Mouse (Mus musculus) liver, adult 2 months (tissue): ENCODE measurements around the gene Acap1. TPM values are rescaled to one million over a fixed set of nuclear protein-coding genes. Genes with fewer than 3 reads are reported as not detected.

Source experiments
- DNase-seq: peaks from one replicate; pipeline ENCODE4 v3.0.0-alpha.2; 2011; ENCODE audit warnings: low read depth, low spot score; ENCODE audit errors: extremely low read depth
- H3K27ac ChIP-seq: fragments of 200-500 bp; replicated peaks from 2 replicates; pipeline ENCODE4 v1.5.1; 2012; ENCODE audit warnings: low read depth, mild to moderate bottlenecking, control low read depth, inconsistent platforms, low read length; ENCODE audit not compliant: insufficient read depth
- H3K27me3 ChIP-seq: fragments of 200-500 bp; 2 replicates; pipeline ENCODE4 v1.6.1; 2012; ENCODE audit warnings: mild to moderate bottlenecking, moderate library complexity, low read length, inconsistent platforms; ENCODE audit not compliant: control insufficient read depth, insufficient read depth
- H3K36me3 ChIP-seq: fragments of 200-500 bp; 2 replicates; pipeline ENCODE4 v1.6.1; 2012; ENCODE audit warnings: low read length, inconsistent platforms; ENCODE audit not compliant: control insufficient read depth, insufficient read depth
- H3K4me1 ChIP-seq: fragments of 200-500 bp; 2 replicates; pipeline ENCODE4 v1.6.1; 2011; ENCODE audit warnings: low read length; ENCODE audit not compliant: control insufficient read depth, insufficient read depth
- H3K4me3 ChIP-seq: fragments of 200-500 bp; 2 replicates; pipeline ENCODE4 v1.5.1; 2011; ENCODE audit warnings: low read depth, mild to moderate bottlenecking, control low read depth, low read length, moderate library complexity; ENCODE audit not compliant: insufficient read depth
- H3K79me2 ChIP-seq: fragments of 200-500 bp; 2 replicates; pipeline ENCODE4 v1.6.1; 2012; ENCODE audit warnings: inconsistent platforms, mild to moderate bottlenecking, low read length, moderate library complexity; ENCODE audit not compliant: control insufficient read depth, insufficient read depth
- H3K9ac ChIP-seq: fragments of 200-500 bp; 2 replicates; pipeline ENCODE4 v1.6.1; 2012; ENCODE audit warnings: low read depth, mild to moderate bottlenecking, control low read depth, inconsistent platforms, low read length
- CTCF ChIP-seq: fragments of 200-500 bp; IDR thresholded peaks from 2 replicates; pipeline ENCODE4 v1.5.1; 2011; ENCODE audit warnings: low read depth, low read length, control low read depth
- POLR2A ChIP-seq: fragments of 200-500 bp; IDR thresholded peaks from 2 replicates; pipeline ENCODE4 v1.6.1; 2011; ENCODE audit warnings: low read length, control low read depth; ENCODE audit not compliant: insufficient read depth; ENCODE audit errors: extremely low read depth
- WGBS: fragments of 180-500 bp; shearing (Covaris S2); methylation state at CpG from one replicate; pipeline ENCODE4 v1.1.7; 2018; 5-methylcytosine and 5-hydroxymethylcytosine counted together
- polyA plus RNA-seq: library from polyadenylated mRNA; depleted of rRNA; stranded (reverse); fragments of >200 nt; gene quantifications from 2 replicates; pipeline ENCODE4 v1.2.3, GENCODE M21; 2012
- total RNA-seq: library from RNA; depleted of rRNA; stranded (reverse); fragments of >200 nt; gene quantifications from 2 replicates; pipeline ENCODE4 v1.2.3, GENCODE M21; 2014

Gene Acap1
- total and polyA plus RNA-seq, 2 experiments, result 1.2 to 3.3 TPM

DNA sequence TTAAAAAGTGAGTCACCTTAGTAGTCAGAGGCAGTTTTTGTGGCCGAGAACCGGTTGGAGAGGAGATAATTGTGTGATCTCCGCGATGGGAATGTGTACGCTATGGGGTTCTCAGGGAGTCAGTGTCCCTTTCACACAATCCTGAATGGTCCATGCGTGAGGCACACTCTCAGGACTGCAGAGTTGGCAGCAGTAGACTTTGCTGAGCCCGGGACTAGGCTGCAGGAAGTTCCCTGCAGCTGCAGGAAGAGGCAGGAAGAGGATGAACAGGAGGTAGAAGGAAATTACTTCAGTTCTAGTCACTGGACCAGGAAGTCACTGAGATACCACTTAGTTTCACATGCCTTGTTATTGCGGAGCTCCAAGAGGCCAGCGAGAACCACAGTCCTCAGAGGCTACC is 46.2 kb downstream of the Acap1 start:
- H3K4me3 ChIP-seq, result no peak overlapping the region
- WGBS, result 78% methylated on average over 9 of the region's 9 CpGs
- H3K9ac ChIP-seq, result no peak overlapping the region
- 0 out of 2 replicates have a peak overlapping the region, but pooled peaks have one; percentile 17 for H3K27ac ChIP-seq
- TF ChIP-seq CTCF, result no peak
- TF ChIP-seq POLR2A, result no peak
- H3K4me1 ChIP-seq, result peaks cover 8% of the 10 kb centered on the region
- no peak for DNase-seq
- H3K36me3 ChIP-seq, result no peaks in the 10 kb centered on the region; the same call in 1 of the 2 replicates
- no peaks in the 10 kb centered on the region for H3K79me2 ChIP-seq
- no peaks in the 10 kb centered on the region for H3K27me3 ChIP-seq

DNA sequence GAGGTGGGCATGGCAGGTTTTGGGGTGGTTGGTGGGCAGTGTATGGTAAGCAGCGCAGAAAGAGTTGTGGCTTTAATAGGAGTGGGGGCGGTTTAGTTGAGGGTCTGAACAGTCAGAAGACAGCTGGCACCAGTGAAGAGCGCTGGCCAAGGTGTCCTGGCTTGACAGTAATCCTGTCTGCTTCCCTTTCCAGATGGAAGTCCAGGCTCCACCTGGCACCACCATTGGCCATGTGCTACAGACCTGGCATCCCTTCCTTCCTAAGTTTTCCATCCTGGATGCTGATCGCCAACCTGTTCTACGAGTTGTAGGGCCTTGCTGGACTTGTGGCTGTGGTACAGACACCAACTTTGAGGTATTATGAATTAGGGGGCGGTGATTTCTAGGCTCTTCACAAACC is 47.3 kb downstream of the Acap1 start:
- Histone ChIP-seq H3K27ac (no peak overlapping the region), H3K36me3 (no peaks in the 10 kb centered on the region; the same call in 1 of the 2 replicates)
- TF ChIP-seq CTCF (no peak), POLR2A (no peak)

DNA sequence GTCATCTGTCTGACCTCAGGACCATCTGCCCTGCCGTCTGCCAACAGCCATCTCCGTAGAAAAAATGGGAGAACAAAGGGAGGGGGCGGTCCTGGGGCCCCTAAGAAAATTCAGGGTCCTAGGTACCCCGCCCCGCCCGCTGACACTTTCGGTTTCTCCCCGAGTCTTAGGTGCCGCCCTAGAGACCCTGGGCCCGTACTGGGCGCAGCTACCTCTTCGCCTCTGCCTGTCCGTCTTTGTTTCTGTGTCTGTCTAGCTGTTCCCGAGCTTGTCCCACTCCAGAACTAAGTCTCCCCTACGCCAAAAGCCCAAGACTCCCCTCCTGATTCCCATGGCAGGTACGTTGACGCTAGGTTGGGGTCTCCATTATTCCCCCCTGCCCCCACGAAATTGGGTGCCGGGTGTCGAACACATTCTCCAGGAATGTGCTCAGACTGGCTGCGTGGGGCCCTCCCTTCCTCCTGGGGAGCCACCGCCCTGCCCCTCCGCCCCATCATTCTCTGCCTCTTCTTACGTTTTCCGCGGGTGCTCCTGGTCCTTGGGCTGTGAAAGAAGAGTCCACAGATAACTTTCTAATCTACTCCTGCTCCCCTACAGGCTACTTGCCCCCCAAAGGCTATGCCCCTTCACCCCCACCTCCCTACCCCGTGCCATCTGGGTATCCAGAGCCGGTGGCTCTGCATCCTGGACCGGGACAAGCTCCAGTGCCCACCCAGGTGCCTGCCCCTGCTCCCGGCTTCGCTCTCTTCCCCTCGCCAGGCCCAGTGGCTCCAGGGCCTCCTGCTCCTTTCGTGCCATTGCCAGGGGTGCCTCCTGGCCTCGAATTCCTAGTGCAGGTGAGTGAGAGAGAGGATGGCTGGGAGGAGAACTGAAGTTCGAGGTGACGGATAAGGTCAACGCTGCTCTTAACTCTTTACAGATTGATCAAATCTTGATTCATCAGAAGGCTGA is 48.3 kb downstream of the Acap1 start:
- no peak for DNase-seq
- H3K4me1 ChIP-seq, result peaks cover 8% of the 10 kb centered on the region

More for the DNA sequence above, 47.3 kb downstream of the Acap1 start:
- H3K4me3 ChIP-seq, result no peak overlapping the region
- no peak overlapping the region for H3K9ac ChIP-seq
- no peaks in the 10 kb centered on the region for H3K79me2 ChIP-seq
- H3K27me3 ChIP-seq, result no peaks in the 10 kb centered on the region
- peaks cover 8% of the 10 kb centered on the region for H3K4me1 ChIP-seq
- no peak for DNase-seq
- WGBS, result over 99% methylated on average over 6 of the region's 6 CpGs

DNA sequence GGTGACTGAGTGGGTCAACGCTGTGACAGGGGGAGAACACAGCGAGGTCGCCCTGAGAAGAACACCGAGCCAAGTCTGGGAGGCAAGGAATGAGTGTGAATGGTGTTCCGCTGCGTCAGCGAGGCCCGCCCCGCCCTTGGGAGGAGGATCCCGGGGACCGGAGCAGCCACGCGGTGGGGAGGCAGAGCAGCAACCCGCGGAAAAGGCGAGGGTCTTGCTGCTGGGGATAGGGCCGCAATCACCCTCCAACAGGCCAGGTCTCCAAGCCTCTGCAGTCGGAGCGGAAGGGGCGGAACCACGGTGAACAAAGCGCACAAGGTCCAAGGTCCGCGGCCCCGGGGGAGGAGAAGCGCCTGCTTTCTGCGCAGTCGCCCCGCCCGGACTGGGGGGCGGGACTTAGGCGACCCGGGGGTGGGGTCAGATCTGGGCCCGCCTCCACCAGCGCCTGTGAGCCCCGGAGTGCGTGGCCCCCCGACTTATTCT is 49.1 kb downstream of the Acap1 start, which contains the start of gene Plscr3:
TSS of gene Plscr3 (plus strand) at position 179 of the 483 bp plus-strand sequence.
- WGBS, result under 1% methylated on average over 38 of the region's 38 CpGs
- Histone ChIP-seq H3K36me3 (no peaks in the 10 kb centered on the region; the same call in 1 of the 2 replicates), H3K27ac (peak within 1 kb of the TSS; percentile 89), H3K4me1 (peaks cover 8% of the 10 kb centered on the region), H3K79me2 (no peaks in the 10 kb centered on the region), H3K27me3 (no peaks in the 10 kb centered on the region), H3K4me3 (peak within 1 kb of the TSS; percentile 66), H3K9ac (peak within 1 kb of the TSS; percentile 79)
- TF ChIP-seq POLR2A (peak; percentile 96), CTCF (no peak)
- DNase-seq, result peak; percentile 89

More for the DNA sequence above, 48.3 kb downstream of the Acap1 start:
- H3K4me3 ChIP-seq, result peak overlapping the region; percentile 66
- no peaks in the 10 kb centered on the region for H3K79me2 ChIP-seq
- H3K27ac ChIP-seq, result peak overlapping the region; percentile 22
- H3K9ac ChIP-seq, result peak overlapping the region; percentile 64
- WGBS, result 21% methylated on average over 37 of the region's 37 CpGs
- TF ChIP-seq POLR2A, result no peak
- TF ChIP-seq CTCF, result no peak
- no peaks in the 10 kb centered on the region; the same call in 1 of the 2 replicates for H3K36me3 ChIP-seq
- no peaks in the 10 kb centered on the region for H3K27me3 ChIP-seq

DNA sequence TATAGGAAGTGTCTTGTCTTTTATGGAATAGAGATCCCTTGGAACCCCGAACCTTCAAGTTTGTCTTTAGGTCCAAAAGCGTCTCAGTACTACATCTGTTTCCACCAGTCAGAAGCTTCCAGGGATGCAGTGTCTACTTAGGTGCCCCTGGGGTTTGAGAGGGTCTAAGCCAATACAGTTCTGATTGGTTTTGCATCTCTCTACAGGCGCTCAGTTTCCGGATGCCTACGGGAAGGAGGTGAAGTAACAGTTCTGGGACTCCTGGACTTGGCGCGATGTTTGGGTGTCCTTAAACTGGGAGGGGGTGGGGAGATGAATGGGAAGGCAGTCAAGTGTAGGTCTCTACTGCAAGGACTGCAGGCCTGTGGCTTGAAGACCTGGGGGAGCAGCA is 56.6 kb downstream of the Acap1 start:
- peaks cover 2% of the 10 kb centered on the region for H3K4me1 ChIP-seq
- H3K36me3 ChIP-seq, result no peaks in the 10 kb centered on the region
- peak overlapping the region; percentile 94 for H3K27ac ChIP-seq
- peak; percentile 56 for DNase-seq
- H3K4me3 ChIP-seq, result peak overlapping the region; percentile 94
- H3K9ac ChIP-seq, result peak overlapping the region; percentile 90
- TF ChIP-seq POLR2A, result no peak
- no peaks in the 10 kb centered on the region for H3K79me2 ChIP-seq
- 0 out of 2 replicates have a peak, but pooled peaks cover 3% of the 10 kb centered on the region for H3K27me3 ChIP-seq
- under 1% methylated on average over 7 of the region's 7 CpGs for WGBS
